Mouse (Mus musculus) adrenal gland, adult 2 months (tissue): Measurements from ENCODE around the gene Smok2b. TPM values are rescaled to one million over a fixed set of nuclear protein-coding genes. Genes with fewer than 3 reads are reported as not detected.
"Not testable (repeated sequence)": the region's sequence is repeated elsewhere in the genome, so short reads cannot be mapped to it uniquely, and the experiment has no call there.

Experiments used
- DNase-seq: peaks from one replicate; pipeline ENCODE4 v3.0.0; 2021
- long read RNA-seq: library from polyadenylated mRNA; stranded (forward); transcript quantifications from one replicate; pipeline ENCODE4 v2.0.0, GENCODE M21; 2021
- polyA plus RNA-seq: library from polyadenylated mRNA; depleted of rRNA; stranded (reverse); fragments of >200 nt; gene quantifications from 2 replicates; pipeline ENCODE4 v1.2.3, GENCODE M21; 2012; rRNA removed
- total RNA-seq, 2 experiments: library from RNA; stranded (reverse); gene quantifications; 2 replicates each; pipeline ENCODE4 v1.2.3; 2021

The Smok2b gene
- total RNA-seq (not detected), polyA plus RNA-seq (not detected in 2 replicates)
- long read RNA-seq = 0 reads

- DNase-seq = not testable (repeated sequence)
Measured at GRCm38 (mm10) chr17:13229957-13230356, at the start of gene Smok2b. TSS of gene Smok2b (plus strand) at chr17:13230257.

- not testable (repeated sequence) for DNase-seq
Measured at GRCm38 (mm10) chr17:13180491-13180890, 49.6 kb upstream of the Smok2b start.

GRCm38 (mm10) chr17:13182712-13183111 lies 47.3 kb upstream of the Smok2b start:
- DNase-seq = not testable (repeated sequence)

- DNase-seq = not testable (repeated sequence)
Measured at GRCm38 (mm10) chr17:13184514-13184913, 45.5 kb upstream of the Smok2b start.

GRCm38 (mm10) chr17:13186541-13186940 lies 43.5 kb upstream of the Smok2b start:
- not testable (repeated sequence) for DNase-seq

- DNase-seq = not testable (repeated sequence)
Measured at GRCm38 (mm10) chr17:13187621-13188020, 42.4 kb upstream of the Smok2b start.

- not testable (repeated sequence) for DNase-seq
Measured at GRCm38 (mm10) chr17:13188846-13189245, 41.2 kb upstream of the Smok2b start.

- not testable (repeated sequence) for DNase-seq
Measured at GRCm38 (mm10) chr17:13190836-13191583, 39.0 kb upstream of the Smok2b start.

- DNase-seq = not testable (repeated sequence)
Measured at GRCm38 (mm10) chr17:13196486-13196885, 33.6 kb upstream of the Smok2b start.

- not testable (repeated sequence) for DNase-seq
Measured at GRCm38 (mm10) chr17:13198812-13199211, 31.2 kb upstream of the Smok2b start.

GRCm38 (mm10) chr17:13199880-13200409 lies 30.1 kb upstream of the Smok2b start:
- not testable (repeated sequence) for DNase-seq

- not testable (repeated sequence) for DNase-seq
Measured at GRCm38 (mm10) chr17:13201551-13201950, 28.5 kb upstream of the Smok2b start.

GRCm38 (mm10) chr17:13202453-13203107 lies 27.5 kb upstream of the Smok2b start:
- not testable (repeated sequence) for DNase-seq

- DNase-seq = not testable (repeated sequence)
Measured at GRCm38 (mm10) chr17:13205247-13205646, 24.8 kb upstream of the Smok2b start.

GRCm38 (mm10) chr17:13206491-13206890 lies 23.6 kb upstream of the Smok2b start:
- DNase-seq = no peak

- DNase-seq = not testable (repeated sequence)
Measured at GRCm38 (mm10) chr17:13208460-13208859, 21.6 kb upstream of the Smok2b start.

GRCm38 (mm10) chr17:13212136-13212850 lies 17.8 kb upstream of the Smok2b start:
- DNase-seq = no peak

GRCm38 (mm10) chr17:13214169-13214568 lies 15.9 kb upstream of the Smok2b start:
- no peak for DNase-seq

- DNase-seq = no peak
Measured at GRCm38 (mm10) chr17:13215595-13215994, 14.5 kb upstream of the Smok2b start.

GRCm38 (mm10) chr17:13220888-13221287 lies 9.2 kb upstream of the Smok2b start, which contains the start of gene Smok2a:
TSS of gene Smok2a (plus strand) at chr17:13221188.
- DNase-seq = no peak

GRCm38 (mm10) chr17:13221921-13222320 lies 8.1 kb upstream of the Smok2b start:
- DNase-seq = not testable (repeated sequence)

GRCm38 (mm10) chr17:13239461-13239860 lies 9.4 kb downstream of the Smok2b start:
- not testable (repeated sequence) for DNase-seq
